Mouse (Mus musculus): ENCODE data around the gene Cul7. TPM values are rescaled to one million over a fixed set of nuclear protein-coding genes. Genes with fewer than 3 reads are reported as not detected.

Gene Cul7
- total and polyA plus RNA-seq, 3 experiments = 33.3 to 82.5 (median 68.1) TPM

GRCm38 (mm10) chr17:46667712-46668111 is 17.6 kb downstream of the Cul7 start:
- no peaks in the 10 kb centered on the region for H3K27me3 ChIP-seq (replicated peaks)
- H3K4me2 ChIP-seq (ENCODE audit: insufficient read depth, low read depth, poor library complexity, severe bottlenecking) = no peak overlapping the region
- no peak overlapping the region for H3K9ac ChIP-seq (ENCODE audit: insufficient read depth, low read depth)
- dilution Hi-C loops (cut with MboI; ENCODE audit: extremely low pct_ligation_motif_present, extremely low pct_unique_long_range_greater_than_20kb, low sequenced_read_pairs) = no loop called here
- peaks cover 67 to 90% of the 10 kb centered on the region in 2 experiments for H3K36me3 ChIP-seq (replicated peaks in 1 of 2; ENCODE audit: control insufficient read depth in 1 of 2, insufficient read depth in 1 of 2, low read length in 1 of 2)
- no peak overlapping the region for H3K27ac ChIP-seq (ENCODE audit: insufficient read depth, low read depth)
- no peak overlapping the region for H3K4me3 ChIP-seq (replicated peaks in 1 of 3; ENCODE audit: low read depth in 2 of 3, low read length in 2 of 3, poor library complexity in 1 of 3)
- peaks cover 7% of the 10 kb centered on the region for H3K9me3 ChIP-seq (replicated peaks; ENCODE audit: low read length)
- H3K4me1 ChIP-seq (ENCODE audit: control insufficient read depth in 1 of 2, insufficient read depth in 2 of 2) = peaks cover 0 to 16% of the 10 kb centered on the region in 2 experiments; a peak in 2 of 4 replicates
- in situ Hi-C loops (cut with MboI; ENCODE audit: low pct_ligation_motif_present, low pct_unique_long_range_greater_than_20kb, low sequenced_read_pairs) = no loop called here
- peaks cover 8% of the 10 kb centered on the region for H3K79me2 ChIP-seq (replicated peaks; ENCODE audit: control insufficient read depth, extremely low read depth, insufficient read depth, poor library complexity, severe bottlenecking)
- TF ChIP-seq BHLHE40 (IDR thresholded peaks at IDR 0.05; ENCODE audit: low read depth, low read length) (no peak), KAT2A (IDR thresholded peaks at IDR 0.05; ENCODE audit: insufficient replicate concordance, low read length) (no peak), CHD2 (IDR thresholded peaks at IDR 0.05; ENCODE audit: low read length) (no peak), IRF4 (IDR thresholded peaks at IDR 0.05; ENCODE audit: low read depth, low read length) (no peak), ELF1 (IDR thresholded peaks at IDR 0.05; ENCODE audit: low read depth, low read length) (no peak), PAX5 (IDR thresholded peaks at IDR 0.05; ENCODE audit: low read length) (no peak), MYC (IDR thresholded peaks at IDR 0.05; ENCODE audit: low read depth, low read length) (no peak), SMC3 (IDR thresholded peaks at IDR 0.05; ENCODE audit: low read depth, low read length) (no peak), HCFC1 (IDR thresholded peaks at IDR 0.05; ENCODE audit: low read depth, low read length) (no peak), GABPA (IDR thresholded peaks at IDR 0.05; ENCODE audit: insufficient replicate concordance, low read depth, low read length) (no peak), MXI1 (IDR thresholded peaks at IDR 0.05; ENCODE audit: low read depth, low read length) (no peak), ZC3H11A (IDR thresholded peaks at IDR 0.05; ENCODE audit: low read depth, low read length) (no peak)
- no peak for DNase-seq (ENCODE audit: extremely low read depth)

- Histone ChIP-seq H3K4me1 (ENCODE audit: control insufficient read depth in 1 of 2, insufficient read depth in 2 of 2) (peaks cover 8 to 29% of the 10 kb centered on the region in 2 experiments), H3K27me3 (replicated peaks) (no peaks in the 10 kb centered on the region), H3K9me3 (replicated peaks; ENCODE audit: low read length) (peaks cover 7% of the 10 kb centered on the region), H3K4me3 (replicated peaks in 1 of 3; ENCODE audit: low read depth in 2 of 3, low read length in 2 of 3, poor library complexity in 1 of 3) (no peak overlapping the region), H3K27ac (ENCODE audit: insufficient read depth, low read depth) (no peak overlapping the region), H3K4me2 (ENCODE audit: insufficient read depth, low read depth, poor library complexity, severe bottlenecking) (no peak overlapping the region), H3K36me3 (replicated peaks in 1 of 2; ENCODE audit: control insufficient read depth in 1 of 2, insufficient read depth in 1 of 2, low read length in 1 of 2) (peaks cover 54 to 78% of the 10 kb centered on the region in 2 experiments), H3K79me2 (replicated peaks; ENCODE audit: control insufficient read depth, extremely low read depth, insufficient read depth, poor library complexity, severe bottlenecking) (peaks cover 20% of the 10 kb centered on the region), H3K9ac (ENCODE audit: insufficient read depth, low read depth) (no peak overlapping the region)
- no peak for TF ChIP-seq POLR2AphosphoS2 (IDR thresholded peaks at IDR 0.05; ENCODE audit: low read depth, low read length)
- no peak for TF ChIP-seq ETS1 (conservative IDR thresholded peaks at IDR 0.05; ENCODE audit: low read depth, low read length)
- TF ChIP-seq BHLHE40 (IDR thresholded peaks at IDR 0.05; ENCODE audit: low read depth, low read length) = no peak
- no peak for TF ChIP-seq ELF1 (IDR thresholded peaks at IDR 0.05; ENCODE audit: low read depth, low read length)
- no peak for TF ChIP-seq JUN (IDR thresholded peaks at IDR 0.05; ENCODE audit: insufficient read depth, low read depth, low read length)
- no peak for TF ChIP-seq NRF1 (IDR thresholded peaks at IDR 0.05; ENCODE audit: low read depth, low read length)
- TF ChIP-seq KAT2A (IDR thresholded peaks at IDR 0.05; ENCODE audit: insufficient replicate concordance, low read length) = no peak
- no peak for TF ChIP-seq E2F4 (IDR thresholded peaks at IDR 0.05; ENCODE audit: insufficient replicate concordance, low read depth, low read length)
- no peak for TF ChIP-seq SIN3A (IDR thresholded peaks at IDR 0.05; ENCODE audit: low read length)
- no peak for TF ChIP-seq ZKSCAN1 (IDR thresholded peaks at IDR 0.05; ENCODE audit: borderline replicate concordance, low read depth, low read length)
- no peak for TF ChIP-seq ZNF384 (IDR thresholded peaks at IDR 0.05; ENCODE audit: low read depth, low read length)
- TF ChIP-seq CHD1 (IDR thresholded peaks at IDR 0.05; ENCODE audit: low read depth, low read length) = no peak
- TF ChIP-seq MYC (IDR thresholded peaks at IDR 0.05; ENCODE audit: low read depth, low read length) = no peak
- TF ChIP-seq GABPA (IDR thresholded peaks at IDR 0.05; ENCODE audit: insufficient replicate concordance, low read depth, low read length) = no peak
- TF ChIP-seq HCFC1 (IDR thresholded peaks at IDR 0.05; ENCODE audit: low read depth, low read length) = no peak
- TF ChIP-seq JUND (conservative IDR thresholded peaks at IDR 0.05; ENCODE audit: low read depth, low read length) = no peak
- TF ChIP-seq UBTF (IDR thresholded peaks at IDR 0.05; ENCODE audit: low read depth, low read length) = no peak
- no peak for TF ChIP-seq NELFE (IDR thresholded peaks at IDR 0.05; ENCODE audit: low read depth, low read length)
- no peak for TF ChIP-seq SMC3 (IDR thresholded peaks at IDR 0.05; ENCODE audit: low read depth, low read length)
- no peak for TF ChIP-seq IRF4 (IDR thresholded peaks at IDR 0.05; ENCODE audit: low read depth, low read length)
- no peak for DNase-seq (ENCODE audit: extremely low read depth)
- dilution Hi-C loops (cut with MboI; ENCODE audit: extremely low pct_ligation_motif_present, extremely low pct_unique_long_range_greater_than_20kb, low sequenced_read_pairs) = no loop called here
- in situ Hi-C loops (cut with MboI; ENCODE audit: low pct_ligation_motif_present, low pct_unique_long_range_greater_than_20kb, low sequenced_read_pairs) = no loop called here
Observed at GRCm38 (mm10) chr17:46669911-46670310, 19.8 kb downstream of the Cul7 start.

Data from CH12.LX (cell line).